Mouse (Mus musculus): Measurements from ENCODE around the gene Gucy2c. TPM values are rescaled to one million over a fixed set of nuclear protein-coding genes. Genes with fewer than 3 reads are reported as not detected.
A peak's percentile ranks its signal among the peaks of the same experiment; 100 is the strongest.

The Gucy2c gene
- polyA plus RNA-seq, 2 experiments = 0.06 to 0.11 TPM

- DNase-seq (ENCODE audit: low read depth in 3 of 3, low spot score in 3 of 3) (peak in 2 of 3 experiments; percentile 42 to 46), ATAC-seq (ENCODE audit: insufficient read depth) (peak; percentile 20)
- peak overlapping the region; percentile 73 for H3K27ac ChIP-seq
Measured at GRCm38 (mm10) chr6:136808631-136809046, 27.1 kb upstream of the Gucy2c start.

GRCm38 (mm10) chr6:136808014-136808417, 26.5 kb upstream of the Gucy2c start, which contains the start of gene H2afj:
Gene H2afj, plus strand, starts transcription at chr6:136808244.
- Histone ChIP-seq H3K9ac (replicated peaks) (peak within 1 kb of the TSS; percentile 90), H3K4me3 (ENCODE audit: insufficient read depth in 1 of 2, low read depth in 2 of 2, low read length in 2 of 2) (peak within 1 kb of the TSS; percentile 75 to 78), H3K4me2 (ENCODE audit: low read depth) (peak within 1 kb of the TSS; percentile 88), H3K9me3 (ENCODE audit: control insufficient read depth, low read length) (no peaks in the 10 kb centered on the region), H3K27me3 (ENCODE audit: control insufficient read depth, insufficient read depth, low read length) (no peaks in the 10 kb centered on the region), H3K27ac (peak within 1 kb of the TSS; percentile 90), H3K36me3 (replicated peaks; ENCODE audit: control insufficient read depth, insufficient read depth, low read depth) (peaks cover 14% of the 10 kb centered on the region), H3K4me1 (replicated peaks; ENCODE audit: control insufficient read depth in 2 of 2, insufficient read depth in 2 of 2, low read length in 1 of 2) (peaks cover 35 to 38% of the 10 kb centered on the region in 2 experiments)
- DNase-seq (ENCODE audit: low read depth in 3 of 3, low spot score in 3 of 3) (peak; percentile 93 to 96 (median 93)), ATAC-seq (ENCODE audit: insufficient read depth) (peak; percentile 73)
- WGBS (ENCODE audit: insufficient replicate concordance) = under 1% methylated on average over 34 of the region's 34 CpGs
- TF ChIP-seq EP300 (IDR thresholded peaks at IDR 0.05; ENCODE audit: low read depth) = no peak; the same call in 1 of the 2 replicates

More at GRCm38 (mm10) chr6:136808631-136809046, 27.1 kb upstream of the Gucy2c start:
- H3K9me3 ChIP-seq (ENCODE audit: control insufficient read depth, low read length) = no peaks in the 10 kb centered on the region
- H3K9ac ChIP-seq (replicated peaks) = peak overlapping the region; percentile 90
- H3K4me1 ChIP-seq (replicated peaks; ENCODE audit: control insufficient read depth in 2 of 2, insufficient read depth in 2 of 2, low read length in 1 of 2) = peaks cover 30 to 32% of the 10 kb centered on the region in 2 experiments
- H3K36me3 ChIP-seq (replicated peaks; ENCODE audit: control insufficient read depth, insufficient read depth, low read depth) = peaks cover 19% of the 10 kb centered on the region
- H3K4me3 ChIP-seq (ENCODE audit: insufficient read depth in 1 of 2, low read depth in 2 of 2, low read length in 2 of 2) = peak overlapping the region; percentile 75 to 78
- peak overlapping the region; percentile 88 for H3K4me2 ChIP-seq (ENCODE audit: low read depth)
- TF ChIP-seq EP300 (IDR thresholded peaks at IDR 0.05; ENCODE audit: low read depth) (no peak), CTCF (IDR thresholded peaks at IDR 0.05; ENCODE audit: low read depth) (no peak)
- under 1% methylated on average over 28 of the region's 28 CpGs for WGBS (ENCODE audit: insufficient replicate concordance)
- no peaks in the 10 kb centered on the region for H3K27me3 ChIP-seq (ENCODE audit: control insufficient read depth, insufficient read depth, low read length)

- H3K4me2 ChIP-seq (ENCODE audit: low read depth) = peak overlapping the region; percentile 88
- peaks cover 38 to 42% of the 10 kb centered on the region in 2 experiments for H3K4me1 ChIP-seq (replicated peaks; ENCODE audit: control insufficient read depth in 2 of 2, insufficient read depth in 2 of 2, low read length in 1 of 2)
- ATAC-seq (ENCODE audit: insufficient read depth) (no peak), DNase-seq (ENCODE audit: low read depth in 3 of 3, low spot score in 3 of 3) (no peak)
- H3K27ac ChIP-seq = peak overlapping the region; percentile 90
- TF ChIP-seq CTCF (IDR thresholded peaks at IDR 0.05; ENCODE audit: low read depth) (0 out of 2 replicates have a peak, but pooled peaks have one; percentile 1), EP300 (IDR thresholded peaks at IDR 0.05; ENCODE audit: low read depth) (no peak)
- peak overlapping the region; percentile 78 for H3K9ac ChIP-seq (replicated peaks)
- peaks cover 9% of the 10 kb centered on the region for H3K36me3 ChIP-seq (replicated peaks; ENCODE audit: control insufficient read depth, insufficient read depth, low read depth)
- no peaks in the 10 kb centered on the region for H3K9me3 ChIP-seq (ENCODE audit: control insufficient read depth, low read length)
- peak overlapping the region; percentile 65 to 78 for H3K4me3 ChIP-seq (ENCODE audit: insufficient read depth in 1 of 2, low read depth in 2 of 2, low read length in 2 of 2)
- WGBS (ENCODE audit: insufficient replicate concordance) = 32% methylated on average over 18 of the region's 18 CpGs
- H3K27me3 ChIP-seq (ENCODE audit: control insufficient read depth, insufficient read depth, low read length) = no peaks in the 10 kb centered on the region
Measured at GRCm38 (mm10) chr6:136807395-136808013, 25.9 kb upstream of the Gucy2c start.

GRCm38 (mm10) chr6:136806819-136807218, 25.3 kb upstream of the Gucy2c start:
- Histone ChIP-seq H3K27me3 (ENCODE audit: control insufficient read depth, insufficient read depth, low read length) (no peaks in the 10 kb centered on the region), H3K4me2 (ENCODE audit: low read depth) (peak overlapping the region; percentile 88), H3K9me3 (ENCODE audit: control insufficient read depth, low read length) (no peaks in the 10 kb centered on the region), H3K27ac (peak overlapping the region; percentile 90), H3K36me3 (replicated peaks; ENCODE audit: control insufficient read depth, insufficient read depth, low read depth) (peaks cover 2% of the 10 kb centered on the region), H3K4me1 (replicated peaks; ENCODE audit: control insufficient read depth in 2 of 2, insufficient read depth in 2 of 2, low read length in 1 of 2) (peaks cover 38 to 44% of the 10 kb centered on the region in 2 experiments), H3K4me3 (ENCODE audit: insufficient read depth in 1 of 2, low read depth in 2 of 2, low read length in 2 of 2) (peak overlapping the region; percentile 12 to 78; a peak in 2 of 4 replicates), H3K9ac (replicated peaks) (peak overlapping the region; percentile 78)
- ATAC-seq (ENCODE audit: insufficient read depth) (no peak), DNase-seq (ENCODE audit: low read depth in 3 of 3, low spot score in 3 of 3) (no peak)
- WGBS (ENCODE audit: insufficient replicate concordance) = 63% methylated on average over 5 of the region's 5 CpGs
- TF ChIP-seq EP300 (IDR thresholded peaks at IDR 0.05; ENCODE audit: low read depth) (no peak), CTCF (IDR thresholded peaks at IDR 0.05; ENCODE audit: low read depth) (no peak)

GRCm38 (mm10) chr6:136805409-136805775, 23.8 kb upstream of the Gucy2c start:
- H3K4me2 ChIP-seq (ENCODE audit: low read depth) = peak overlapping the region; percentile 94
- TF ChIP-seq CTCF (IDR thresholded peaks at IDR 0.05; ENCODE audit: low read depth) (no peak), EP300 (IDR thresholded peaks at IDR 0.05; ENCODE audit: low read depth) (no peak)
- peak overlapping the region; percentile 100 for H3K27ac ChIP-seq
- no peak for DNase-seq (ENCODE audit: low read depth in 3 of 3, low spot score in 3 of 3)
- peaks cover 44 to 52% of the 10 kb centered on the region in 2 experiments for H3K4me1 ChIP-seq (replicated peaks; ENCODE audit: control insufficient read depth in 2 of 2, insufficient read depth in 2 of 2, low read length in 1 of 2)
- H3K9me3 ChIP-seq (ENCODE audit: control insufficient read depth, low read length) = no peaks in the 10 kb centered on the region
- no peaks in the 10 kb centered on the region for H3K36me3 ChIP-seq (replicated peaks; ENCODE audit: control insufficient read depth, insufficient read depth, low read depth)
- WGBS (ENCODE audit: insufficient replicate concordance) = 69% methylated on average over 1 of the region's 1 CpGs
- H3K27me3 ChIP-seq (ENCODE audit: control insufficient read depth, insufficient read depth, low read length) = no peaks in the 10 kb centered on the region
- H3K9ac ChIP-seq (replicated peaks) = peak overlapping the region; percentile 99
- H3K4me3 ChIP-seq (ENCODE audit: insufficient read depth in 1 of 2, low read depth in 2 of 2, low read length in 2 of 2) = peak overlapping the region in 1 of 2 experiments; percentile 80; a peak in 1 of 4 replicates
- no peak for ATAC-seq (ENCODE audit: insufficient read depth)

Data from liver, embryonic 14.5 days (tissue).